Mouse (Mus musculus) T-cell, adult 2 months (primary cell): ENCODE results near the gene Sugct.

Experiments used
- DNase-seq: peaks from one replicate; pipeline ENCODE4 v3.0.0; 2022; ENCODE audit warnings: low spot score

Gene Sugct

DNA sequence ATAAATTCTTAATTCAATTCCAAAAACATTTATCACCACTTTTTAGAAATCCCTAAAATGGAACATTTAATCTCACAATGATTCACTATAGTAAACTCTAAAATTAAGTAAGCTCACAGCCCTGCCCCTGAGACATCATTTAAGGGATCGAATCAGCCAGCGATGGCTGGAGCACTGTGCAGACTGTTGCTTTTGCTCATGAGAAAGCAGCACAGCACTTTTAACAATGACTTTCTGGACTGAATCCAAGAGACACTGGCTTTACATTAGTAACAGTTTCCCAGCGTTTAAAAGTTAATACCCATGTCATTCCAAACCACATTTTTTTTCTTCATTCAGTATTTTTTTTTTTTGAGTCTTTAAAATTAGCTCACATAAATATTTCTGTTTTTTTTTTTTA, 398.9 kb downstream of the Sugct start:
- DNase-seq = no peak

DNA sequence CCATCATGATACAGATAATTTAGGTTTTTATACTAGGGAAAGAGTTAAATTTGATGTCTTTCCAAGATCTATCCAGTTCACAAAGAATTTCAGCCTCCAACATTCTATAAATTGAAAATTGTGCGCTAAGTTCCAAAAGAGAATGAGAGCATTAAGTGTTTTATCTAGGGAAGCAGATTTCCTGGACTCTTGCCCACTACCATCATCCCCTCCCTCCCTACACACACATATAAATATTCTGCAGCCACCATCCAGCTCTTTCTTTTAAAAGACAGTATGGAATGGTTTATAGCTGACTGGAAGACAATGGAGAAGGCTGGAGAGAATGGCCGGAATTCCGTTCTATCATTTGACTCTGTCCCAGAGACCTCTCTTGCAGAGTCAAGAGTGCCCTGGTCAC, 404.3 kb downstream of the Sugct start:
- DNase-seq = no peak

- no peak for DNase-seq
Measured at GRCm38 (mm10) chr13:17288377-17288776, 407.0 kb downstream of the Sugct start.

DNA sequence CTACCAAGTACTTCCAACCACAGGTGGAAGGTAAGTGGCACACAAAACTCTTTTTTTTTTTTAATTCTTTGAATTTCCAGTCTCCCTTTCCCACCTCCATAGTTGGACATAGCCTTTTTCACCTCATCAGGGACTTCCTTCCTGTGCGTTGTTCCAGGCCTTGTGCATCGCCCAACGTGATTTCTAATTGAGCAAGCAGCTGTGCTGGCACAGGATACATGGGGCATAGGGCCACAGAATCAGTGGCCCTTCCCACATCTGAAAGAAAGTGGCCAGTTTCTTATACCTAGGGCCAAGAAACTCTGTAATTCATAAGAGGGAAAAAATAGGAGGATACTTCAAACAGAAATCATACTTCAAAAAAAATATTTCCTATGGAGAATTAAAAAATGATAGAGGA, 449.4 kb downstream of the Sugct start:
- no peak for DNase-seq

- DNase-seq = no peak
Measured at GRCm38 (mm10) chr13:17216524-17216923, 478.8 kb downstream of the Sugct start.

GRCm38 (mm10) chr13:17212681-17213080, 482.7 kb downstream of the Sugct start:
- DNase-seq = no peak

DNA sequence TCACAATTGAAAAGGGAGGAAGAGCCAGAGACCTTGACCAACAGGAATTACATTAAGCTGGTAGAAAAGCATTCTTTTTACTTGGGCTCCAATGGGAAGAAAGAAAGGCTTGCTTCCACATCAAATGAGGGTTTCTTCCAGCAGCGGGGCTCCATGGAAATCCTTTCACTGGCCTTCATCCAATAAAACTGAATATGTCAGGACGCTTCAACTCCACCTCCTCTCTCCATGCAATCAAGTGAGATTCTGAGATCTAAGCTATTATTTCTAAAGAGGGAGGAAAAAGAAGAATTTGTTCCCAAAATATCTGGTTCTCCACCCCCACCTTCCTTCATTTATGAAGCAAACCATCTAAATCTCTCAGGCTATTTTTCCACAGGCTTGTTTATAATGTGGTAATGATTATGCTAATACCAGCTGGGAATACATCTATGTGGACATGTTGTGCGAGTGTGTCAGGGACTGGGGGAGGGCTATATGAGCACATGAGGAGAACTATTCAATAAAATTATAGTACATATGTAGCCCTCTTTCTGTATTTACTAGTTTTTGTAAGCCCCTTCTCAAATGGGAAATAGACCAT, 505.1 kb downstream of the Sugct start:
- DNase-seq = no peak

GRCm38 (mm10) chr13:17185253-17185652, 510.1 kb downstream of the Sugct start:
- DNase-seq = no peak

GRCm38 (mm10) chr13:17165917-17166316, 529.4 kb downstream of the Sugct start:
- DNase-seq = no peak

- DNase-seq = no peak
Measured at GRCm38 (mm10) chr13:17164721-17165120, 530.6 kb downstream of the Sugct start.

- no peak for DNase-seq
Measured at GRCm38 (mm10) chr13:17146441-17146992, 548.8 kb downstream of the Sugct start.

DNA sequence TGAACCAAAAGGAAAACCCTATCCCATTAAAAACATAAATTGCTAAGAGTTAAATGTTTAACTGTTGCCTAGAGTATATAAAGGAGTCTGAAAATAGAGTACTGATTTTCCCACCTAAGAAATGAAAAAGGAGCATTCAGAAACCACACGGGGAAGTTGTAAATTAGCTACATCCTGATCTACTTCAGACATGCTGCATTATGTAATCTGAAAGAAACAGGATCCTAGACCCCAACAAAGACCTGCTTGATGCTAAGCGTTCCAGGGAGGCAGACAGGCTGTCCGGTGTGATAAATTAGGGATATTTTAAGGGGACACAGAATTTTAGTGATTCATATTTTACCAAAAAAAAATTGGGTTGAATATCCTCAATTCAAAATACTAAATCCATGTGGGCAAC, 579.3 kb downstream of the Sugct start:
- DNase-seq = no peak

DNA sequence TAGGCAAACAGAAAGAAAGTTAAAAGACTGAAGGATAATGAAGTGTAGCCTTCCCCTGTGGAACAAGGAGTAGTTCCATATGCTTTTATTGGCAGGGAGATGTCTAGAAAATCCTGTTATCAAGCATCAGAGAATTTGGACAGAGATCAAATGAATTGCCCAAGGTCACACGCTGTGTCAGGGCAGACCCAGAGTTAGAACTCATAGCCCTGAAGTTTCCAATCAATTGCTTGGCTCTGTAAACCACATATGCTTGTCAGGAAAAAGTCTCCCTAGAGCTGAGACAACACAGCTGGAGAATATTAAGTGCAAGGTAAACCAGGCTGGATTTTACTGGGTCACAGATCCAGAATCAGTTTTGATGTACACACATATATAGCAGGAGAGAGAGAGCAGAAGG, 593.0 kb downstream of the Sugct start:
- no peak for DNase-seq

GRCm38 (mm10) chr13:17086547-17086946, 608.8 kb downstream of the Sugct start:
- DNase-seq = no peak

DNA sequence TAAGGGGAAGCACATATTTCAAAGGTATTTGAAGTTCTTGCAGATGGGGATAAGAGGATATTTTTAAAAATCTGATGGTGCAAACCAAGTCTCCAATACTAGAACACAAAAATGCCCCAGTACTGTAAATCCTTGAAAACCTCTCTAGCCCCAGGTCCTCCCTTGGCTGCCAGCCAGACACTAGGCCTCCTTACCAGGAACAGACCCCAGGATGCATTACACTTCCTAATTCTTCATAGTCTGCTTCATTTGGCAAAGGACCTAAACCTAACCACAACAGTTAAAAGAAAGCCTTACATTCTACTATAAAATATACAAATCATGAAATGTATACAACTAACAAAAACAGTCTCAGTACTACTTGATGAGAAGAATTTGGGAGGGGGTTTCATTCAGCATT, 609.2 kb downstream of the Sugct start:
- no peak for DNase-seq

- DNase-seq = no peak
Measured at GRCm38 (mm10) chr13:17084946-17085852, 610.2 kb downstream of the Sugct start.

GRCm38 (mm10) chr13:17081618-17082017, 613.7 kb downstream of the Sugct start:
- no peak for DNase-seq

DNA sequence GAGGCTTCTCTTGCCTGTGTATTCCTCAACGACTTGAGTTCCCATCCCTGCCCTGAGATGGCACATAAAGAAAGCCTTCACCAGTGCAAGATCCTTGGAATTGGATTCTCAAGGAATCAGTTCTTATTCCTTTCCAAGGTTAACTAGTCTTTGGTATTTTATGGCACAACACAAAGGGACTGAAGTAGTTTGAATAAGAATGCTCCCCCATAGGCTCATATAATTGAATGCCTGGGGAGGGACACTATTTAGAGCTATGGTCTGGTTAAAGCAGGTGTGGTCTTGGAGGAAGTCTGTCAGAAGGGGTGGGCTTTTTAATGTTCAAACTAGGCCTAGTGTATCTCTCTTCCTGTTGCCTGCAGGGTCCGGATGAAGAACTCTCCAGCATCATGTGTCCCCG, 629.8 kb downstream of the Sugct start:
- no peak for DNase-seq

DNA sequence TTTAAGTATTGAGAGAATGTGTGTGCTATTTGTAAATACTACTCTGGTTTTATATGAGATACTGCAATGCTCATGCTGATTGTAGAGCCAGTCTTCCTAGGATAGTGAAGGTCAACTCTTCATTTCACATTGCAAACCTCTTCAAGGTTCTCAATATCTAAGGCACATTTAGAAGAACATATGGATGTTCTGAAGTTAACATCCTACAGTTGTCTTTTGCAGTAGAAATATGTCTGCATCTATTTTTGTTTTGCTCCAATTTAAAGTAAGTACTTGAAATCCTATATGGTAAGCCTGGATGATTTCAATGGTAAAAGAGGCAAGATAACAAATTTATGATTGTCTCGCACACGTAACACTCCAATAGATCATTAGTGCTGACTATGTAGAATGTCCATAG, 638.7 kb downstream of the Sugct start:
- no peak for DNase-seq

DNA sequence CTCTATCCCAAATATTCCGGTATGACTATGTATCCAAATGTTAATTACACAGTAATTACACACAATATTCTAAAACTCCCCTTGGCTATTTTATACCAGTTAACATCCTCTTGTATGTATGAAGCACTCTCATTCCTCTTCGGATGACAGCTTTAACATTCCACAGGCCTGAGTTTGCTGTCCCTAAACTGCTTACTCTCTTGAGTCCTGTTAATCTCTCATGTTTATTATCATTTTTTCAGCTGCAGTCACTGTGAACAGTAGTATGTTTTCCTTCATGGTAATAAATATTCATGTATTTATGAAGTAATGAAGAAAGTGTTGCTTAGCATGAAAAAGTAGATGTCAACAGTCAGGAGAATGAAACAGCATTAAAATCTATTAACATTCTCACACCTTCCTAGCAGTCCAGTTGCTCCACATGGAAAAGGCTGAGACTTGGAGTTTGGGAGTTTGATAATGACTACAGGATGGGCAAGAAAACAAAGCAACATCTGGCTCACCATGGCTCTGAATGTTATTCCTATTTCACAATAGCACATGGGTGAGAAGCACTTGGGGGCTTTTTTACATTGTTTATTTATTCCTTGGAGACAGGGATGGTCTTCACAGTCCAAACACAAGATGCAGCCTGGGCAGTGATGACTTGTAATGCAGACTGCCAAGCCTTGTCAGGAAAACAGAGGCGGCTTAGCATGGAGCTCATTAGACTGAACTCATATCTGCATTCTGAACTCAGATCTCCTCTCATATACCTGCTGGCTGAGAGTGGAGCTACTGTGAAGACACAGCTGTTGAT, 651.7 kb downstream of the Sugct start:
- DNase-seq = no peak

DNA sequence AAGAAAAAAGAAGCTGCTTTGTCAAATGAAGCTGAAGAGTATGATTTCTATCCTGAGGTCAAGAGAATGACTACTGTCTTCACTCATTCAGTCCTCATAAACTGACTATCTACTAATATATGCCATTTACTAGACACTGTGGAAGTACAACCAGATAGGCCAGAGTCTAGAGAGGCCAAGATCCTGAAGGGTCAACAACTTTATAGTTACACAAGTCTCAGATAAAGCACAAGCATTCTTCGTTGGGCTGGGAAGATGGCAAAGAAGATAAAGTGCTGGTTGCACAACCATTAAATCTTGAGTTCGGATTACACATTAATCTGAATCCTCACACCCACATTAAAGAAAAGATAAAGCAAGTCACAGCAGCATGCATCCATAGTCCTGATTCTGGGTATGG, 653.0 kb downstream of the Sugct start:
- no peak for DNase-seq

- no peak for DNase-seq
Measured at GRCm38 (mm10) chr13:17039727-17040126, 655.6 kb downstream of the Sugct start.

DNA sequence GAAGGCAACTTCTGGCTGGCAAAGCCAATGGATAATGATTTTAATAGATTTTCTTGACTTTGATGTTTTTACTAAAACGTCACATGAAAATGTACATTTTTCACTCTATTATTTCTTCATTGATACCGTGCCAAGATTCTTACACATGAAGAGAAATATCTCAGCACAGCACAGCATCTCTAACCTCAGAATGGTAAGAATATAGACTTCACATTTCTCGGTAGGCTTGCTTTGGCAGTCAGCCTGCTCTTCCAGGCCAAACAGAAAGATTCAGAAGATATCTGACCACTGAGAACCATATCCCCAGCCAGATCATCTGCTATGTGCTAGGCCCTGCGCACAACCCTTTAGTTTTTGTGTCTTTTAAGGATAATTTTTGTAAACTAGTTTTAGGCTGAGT, 657.0 kb downstream of the Sugct start:
- no peak for DNase-seq
